Mouse (Mus musculus) embryonic fibroblast, embryonic 13.5 days (primary cell): Measurements from ENCODE around the gene Pbp2.

Experiments used
- CTCF ChIP-seq: IDR thresholded peaks from 2 replicates; pipeline ENCODE4 v1.5.1; 2011; ENCODE audit warnings: mild to moderate bottlenecking, control low read depth, low read length, moderate library complexity, borderline replicate concordance; ENCODE audit not compliant: insufficient read depth
- POLR2A ChIP-seq: IDR thresholded peaks from 2 replicates; pipeline ENCODE4 v1.6.1; 2011; ENCODE audit warnings: low read depth, mild to moderate bottlenecking, control low read depth, low read length, moderate library complexity

- no peak for TF ChIP-seq CTCF
- no peak for TF ChIP-seq POLR2A
Measured at GRCm38 (mm10) chr6:135296267-135296666, 13.9 kb downstream of the Pbp2 start.
